Mouse (Mus musculus) E14TG2a.4 (cell line): ENCODE results near the gene Prkaa2.

Experiments used
- CTCF ChIP-seq: conservative IDR thresholded peaks from 2 replicates; pipeline ENCODE4 v1.5.1; 2014; ENCODE audit warnings: low read length
- POU5F1 ChIP-seq: IDR thresholded peaks from 2 replicates; pipeline ENCODE4 v1.6.1; 2014; ENCODE audit warnings: low read length, borderline replicate concordance

- TF ChIP-seq CTCF (no peak), POU5F1 (no peak)
These were observed 37.8 kb downstream of the Prkaa2 start for GRCm38 (mm10) chr4:105071761-105072427.
